Mouse (Mus musculus): ENCODE results near the gene A430078G23Rik. TPM values are rescaled to one million over a fixed set of nuclear protein-coding genes. Genes with fewer than 3 reads are reported as not detected.
A peak's percentile ranks its signal among the peaks of the same experiment; 100 is the strongest.

A430078G23Rik gene
- polyA plus RNA-seq, 1 experiment from 2014 or later = not detected

DNA sequence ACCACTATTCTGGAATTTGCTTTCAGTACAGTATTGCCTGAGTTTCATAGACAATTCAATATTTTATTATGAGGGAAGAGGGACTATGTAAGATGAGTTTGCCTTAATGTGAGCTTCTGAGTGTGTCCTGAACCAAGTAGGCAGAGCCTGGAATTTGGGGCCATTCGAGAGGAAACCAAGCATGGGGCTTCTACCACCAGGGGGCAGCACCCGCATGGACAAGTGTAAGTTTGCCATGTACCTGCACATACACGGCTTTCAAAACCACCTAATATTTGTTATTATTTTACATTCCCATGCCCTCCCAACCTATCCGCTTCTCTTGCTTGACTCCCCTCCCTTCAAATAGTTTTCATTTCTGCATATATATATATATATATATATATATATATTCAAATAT, 4.8 kb downstream of the A430078G23Rik start:
- no peak overlapping the region for H3K4me3 ChIP-seq (ENCODE audit: low read depth, low read length)
- H3K27ac ChIP-seq (ENCODE audit: low read length) = no peak overlapping the region
- WGBS = 9% methylated on average over 4 of the region's 4 CpGs
- no peaks in the 10 kb centered on the region for H3K4me1 ChIP-seq (ENCODE audit: control insufficient read depth, insufficient read depth, low read length)
- no peaks in the 10 kb centered on the region for H3K9me3 ChIP-seq (replicated peaks; ENCODE audit: control insufficient read depth, low read length, poor library complexity, severe bottlenecking)
- H3K36me3 ChIP-seq (ENCODE audit: control insufficient read depth, insufficient read depth, low read length) = no peaks in the 10 kb centered on the region
- no peak overlapping the region for H3K4me2 ChIP-seq (ENCODE audit: low read length)
- ATAC-seq = peak; percentile 65
- no peaks in the 10 kb centered on the region for H3K27me3 ChIP-seq (ENCODE audit: control insufficient read depth, insufficient read depth, low read depth, low read length)
- H3K9ac ChIP-seq (ENCODE audit: low read depth, low read length) = no peak overlapping the region

GRCm38 (mm10) chr8:3367086-3367485, 13.9 kb downstream of the A430078G23Rik start:
- H3K4me1 ChIP-seq (ENCODE audit: control insufficient read depth, insufficient read depth, low read length) = no peaks in the 10 kb centered on the region
- no peak overlapping the region for H3K4me3 ChIP-seq (ENCODE audit: low read depth, low read length)
- H3K9me3 ChIP-seq (replicated peaks; ENCODE audit: control insufficient read depth, low read length, poor library complexity, severe bottlenecking) = no peaks in the 10 kb centered on the region; the same call in 1 of the 2 replicates
- H3K27ac ChIP-seq (ENCODE audit: low read length) = no peak overlapping the region
- WGBS = 84% methylated on average over 5 of the region's 5 CpGs
- no peak overlapping the region for H3K9ac ChIP-seq (ENCODE audit: low read depth, low read length)
- no peaks in the 10 kb centered on the region for H3K36me3 ChIP-seq (ENCODE audit: control insufficient read depth, insufficient read depth, low read length)
- H3K4me2 ChIP-seq (ENCODE audit: low read length) = no peak overlapping the region
- H3K27me3 ChIP-seq (ENCODE audit: control insufficient read depth, insufficient read depth, low read depth, low read length) = no peaks in the 10 kb centered on the region
- ATAC-seq = no peak

DNA sequence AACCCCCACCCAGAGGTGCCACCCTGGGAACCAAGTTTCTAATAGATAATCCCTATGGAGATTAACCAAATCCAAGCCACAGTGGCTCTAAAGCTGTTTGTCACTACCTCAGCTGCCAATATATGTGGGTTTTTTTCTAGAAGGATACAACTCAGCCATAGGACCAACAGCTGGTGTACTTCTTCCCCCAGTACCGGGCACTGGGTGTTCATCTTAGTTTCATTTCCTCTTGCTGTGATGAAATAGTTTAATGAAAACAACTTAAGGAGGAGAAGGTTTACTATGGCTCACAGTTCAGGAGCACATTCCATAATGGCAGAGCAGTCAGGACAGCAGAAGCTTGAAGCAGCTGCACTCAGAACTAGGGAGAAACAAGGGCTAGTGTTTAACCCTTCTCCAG, 14.9 kb downstream of the A430078G23Rik start:
- 94% methylated on average over 1 of the region's 1 CpGs for WGBS
- Histone ChIP-seq H3K4me1 (ENCODE audit: control insufficient read depth, insufficient read depth, low read length) (no peaks in the 10 kb centered on the region), H3K4me2 (ENCODE audit: low read length) (no peak overlapping the region), H3K4me3 (ENCODE audit: low read depth, low read length) (no peak overlapping the region), H3K9me3 (replicated peaks; ENCODE audit: control insufficient read depth, low read length, poor library complexity, severe bottlenecking) (no peaks in the 10 kb centered on the region; the same call in 1 of the 2 replicates), H3K27me3 (ENCODE audit: control insufficient read depth, insufficient read depth, low read depth, low read length) (no peaks in the 10 kb centered on the region), H3K9ac (ENCODE audit: low read depth, low read length) (no peak overlapping the region), H3K27ac (ENCODE audit: low read length) (no peak overlapping the region), H3K36me3 (ENCODE audit: control insufficient read depth, insufficient read depth, low read length) (no peaks in the 10 kb centered on the region)
- no peak for ATAC-seq

GRCm38 (mm10) chr8:3375748-3376147, 22.5 kb downstream of the A430078G23Rik start:
- no peaks in the 10 kb centered on the region for H3K4me1 ChIP-seq (ENCODE audit: control insufficient read depth, insufficient read depth, low read length)
- no peak for ATAC-seq
- no peaks in the 10 kb centered on the region for H3K9me3 ChIP-seq (replicated peaks; ENCODE audit: control insufficient read depth, low read length, poor library complexity, severe bottlenecking)
- H3K9ac ChIP-seq (ENCODE audit: low read depth, low read length) = no peak overlapping the region
- no peak overlapping the region for H3K27ac ChIP-seq (ENCODE audit: low read length)
- H3K36me3 ChIP-seq (ENCODE audit: control insufficient read depth, insufficient read depth, low read length) = no peaks in the 10 kb centered on the region
- H3K4me2 ChIP-seq (ENCODE audit: low read length) = no peak overlapping the region
- H3K27me3 ChIP-seq (ENCODE audit: control insufficient read depth, insufficient read depth, low read depth, low read length) = no peaks in the 10 kb centered on the region
- no peak overlapping the region for H3K4me3 ChIP-seq (ENCODE audit: low read depth, low read length)

- 74% methylated on average over 11 of the region's 11 CpGs for WGBS
- no peak overlapping the region for H3K9ac ChIP-seq (ENCODE audit: low read depth, low read length)
- no peaks in the 10 kb centered on the region for H3K36me3 ChIP-seq (ENCODE audit: control insufficient read depth, insufficient read depth, low read length)
- no peaks in the 10 kb centered on the region for H3K4me1 ChIP-seq (ENCODE audit: control insufficient read depth, insufficient read depth, low read length)
- no peak for ATAC-seq
- no peak overlapping the region for H3K27ac ChIP-seq (ENCODE audit: low read length)
- H3K4me3 ChIP-seq (ENCODE audit: low read depth, low read length) = no peak overlapping the region
- no peaks in the 10 kb centered on the region for H3K27me3 ChIP-seq (ENCODE audit: control insufficient read depth, insufficient read depth, low read depth, low read length)
- no peaks in the 10 kb centered on the region for H3K9me3 ChIP-seq (replicated peaks; ENCODE audit: control insufficient read depth, low read length, poor library complexity, severe bottlenecking)
- no peak overlapping the region for H3K4me2 ChIP-seq (ENCODE audit: low read length)
Measured at GRCm38 (mm10) chr8:3376641-3377274, 23.5 kb downstream of the A430078G23Rik start.

DNA sequence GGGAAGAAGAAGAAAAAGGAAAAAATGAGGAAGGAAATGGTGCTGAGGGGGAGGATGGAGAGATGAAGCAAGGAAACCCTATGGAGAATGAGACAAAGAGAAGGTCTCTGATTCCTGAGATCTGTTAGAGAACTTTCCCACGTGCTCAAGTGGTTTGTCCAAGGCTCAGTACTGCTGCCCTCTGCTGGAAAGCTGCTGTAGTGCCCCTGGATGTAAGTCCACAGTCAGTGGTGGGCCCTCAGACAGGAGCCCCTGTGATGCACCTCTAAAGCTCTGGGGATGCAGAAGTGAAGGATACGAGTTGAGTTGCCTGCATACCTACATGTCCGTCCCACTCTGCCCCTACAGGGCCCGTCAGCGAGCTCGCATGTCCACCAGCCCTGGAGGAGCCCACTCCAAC, 34.1 kb downstream of the A430078G23Rik start:
- no peaks in the 10 kb centered on the region for H3K9me3 ChIP-seq (replicated peaks; ENCODE audit: control insufficient read depth, low read length, poor library complexity, severe bottlenecking)
- H3K9ac ChIP-seq (ENCODE audit: low read depth, low read length) = no peak overlapping the region
- H3K36me3 ChIP-seq (ENCODE audit: control insufficient read depth, insufficient read depth, low read length) = no peaks in the 10 kb centered on the region
- peaks cover 2% of the 10 kb centered on the region for H3K4me1 ChIP-seq (ENCODE audit: control insufficient read depth, insufficient read depth, low read length)
- WGBS = 39% methylated on average over 6 of the region's 6 CpGs
- ATAC-seq = no peak
- H3K27ac ChIP-seq (ENCODE audit: low read length) = no peak overlapping the region
- no peak overlapping the region for H3K4me2 ChIP-seq (ENCODE audit: low read length)
- no peaks in the 10 kb centered on the region for H3K27me3 ChIP-seq (ENCODE audit: control insufficient read depth, insufficient read depth, low read depth, low read length)
- H3K4me3 ChIP-seq (ENCODE audit: low read depth, low read length) = no peak overlapping the region

GRCm38 (mm10) chr8:3388591-3389338, 35.5 kb downstream of the A430078G23Rik start:
- Histone ChIP-seq H3K27me3 (ENCODE audit: control insufficient read depth, insufficient read depth, low read depth, low read length) (no peaks in the 10 kb centered on the region), H3K9me3 (replicated peaks; ENCODE audit: control insufficient read depth, low read length, poor library complexity, severe bottlenecking) (no peaks in the 10 kb centered on the region), H3K4me3 (ENCODE audit: low read depth, low read length) (no peak overlapping the region), H3K36me3 (ENCODE audit: control insufficient read depth, insufficient read depth, low read length) (no peaks in the 10 kb centered on the region), H3K9ac (ENCODE audit: low read depth, low read length) (no peak overlapping the region), H3K4me1 (ENCODE audit: control insufficient read depth, insufficient read depth, low read length) (peaks cover 9% of the 10 kb centered on the region), H3K27ac (ENCODE audit: low read length) (no peak overlapping the region), H3K4me2 (ENCODE audit: low read length) (no peak overlapping the region)
- WGBS = 75% methylated on average over 9 of the region's 9 CpGs
- no peak for ATAC-seq

GRCm38 (mm10) chr8:3389506-3389905, 36.3 kb downstream of the A430078G23Rik start:
- no peaks in the 10 kb centered on the region for H3K27me3 ChIP-seq (ENCODE audit: control insufficient read depth, insufficient read depth, low read depth, low read length)

DNA sequence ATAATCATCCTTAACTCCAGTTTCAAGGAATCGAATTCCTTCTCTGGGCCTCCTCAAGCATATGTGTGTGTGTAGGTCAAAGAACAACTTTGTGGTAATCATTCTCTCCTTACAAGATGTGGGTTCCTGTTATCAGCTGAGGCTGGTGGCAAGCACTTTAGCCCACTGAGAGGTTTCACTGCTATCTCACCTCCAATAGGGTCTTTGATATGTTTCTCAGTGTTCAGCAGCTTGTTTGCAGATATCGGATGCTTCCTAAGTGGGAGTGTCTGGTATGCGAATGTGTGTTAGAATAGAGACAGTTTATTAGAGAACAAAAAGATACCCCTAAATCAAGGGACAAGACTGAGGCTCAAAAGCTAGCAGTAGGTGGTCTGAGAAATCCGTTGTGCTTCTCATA, 39.1 kb downstream of the A430078G23Rik start:
- Histone ChIP-seq H3K4me2 (ENCODE audit: low read length) (peak overlapping the region; percentile 79), H3K9ac (ENCODE audit: low read depth, low read length) (peak overlapping the region; percentile 77; the same call in 1 of the 2 replicates), H3K9me3 (replicated peaks; ENCODE audit: control insufficient read depth, low read length, poor library complexity, severe bottlenecking) (no peaks in the 10 kb centered on the region), H3K27ac (ENCODE audit: low read length) (no peak overlapping the region), H3K27me3 (ENCODE audit: control insufficient read depth, insufficient read depth, low read depth, low read length) (no peaks in the 10 kb centered on the region), H3K36me3 (ENCODE audit: control insufficient read depth, insufficient read depth, low read length) (no peaks in the 10 kb centered on the region), H3K4me3 (ENCODE audit: low read depth, low read length) (peak overlapping the region; percentile 70), H3K4me1 (ENCODE audit: control insufficient read depth, insufficient read depth, low read length) (peaks cover 23% of the 10 kb centered on the region)
- ATAC-seq = no peak
- WGBS = 47% methylated on average over 4 of the region's 4 CpGs

More at GRCm38 (mm10) chr8:3389506-3389905, 36.3 kb downstream of the A430078G23Rik start:
- Histone ChIP-seq H3K27ac (ENCODE audit: low read length) (no peak overlapping the region), H3K9me3 (replicated peaks; ENCODE audit: control insufficient read depth, low read length, poor library complexity, severe bottlenecking) (no peaks in the 10 kb centered on the region), H3K4me3 (ENCODE audit: low read depth, low read length) (no peak overlapping the region), H3K4me2 (ENCODE audit: low read length) (no peak overlapping the region), H3K36me3 (ENCODE audit: control insufficient read depth, insufficient read depth, low read length) (no peaks in the 10 kb centered on the region), H3K9ac (ENCODE audit: low read depth, low read length) (no peak overlapping the region), H3K4me1 (ENCODE audit: control insufficient read depth, insufficient read depth, low read length) (peaks cover 15% of the 10 kb centered on the region)
- ATAC-seq = no peak
- 93% methylated on average over 1 of the region's 1 CpGs for WGBS

All from midbrain, embryonic 16.5 days (tissue).